Mouse (Mus musculus): ENCODE measurements at regions not wholly inside any gene's neighbourhood (a gene's known extent, or its start where the extent isn't known, plus 50 kb on each side); places are given as distances from the start of the nearest gene placed in this dataset.

DNA sequence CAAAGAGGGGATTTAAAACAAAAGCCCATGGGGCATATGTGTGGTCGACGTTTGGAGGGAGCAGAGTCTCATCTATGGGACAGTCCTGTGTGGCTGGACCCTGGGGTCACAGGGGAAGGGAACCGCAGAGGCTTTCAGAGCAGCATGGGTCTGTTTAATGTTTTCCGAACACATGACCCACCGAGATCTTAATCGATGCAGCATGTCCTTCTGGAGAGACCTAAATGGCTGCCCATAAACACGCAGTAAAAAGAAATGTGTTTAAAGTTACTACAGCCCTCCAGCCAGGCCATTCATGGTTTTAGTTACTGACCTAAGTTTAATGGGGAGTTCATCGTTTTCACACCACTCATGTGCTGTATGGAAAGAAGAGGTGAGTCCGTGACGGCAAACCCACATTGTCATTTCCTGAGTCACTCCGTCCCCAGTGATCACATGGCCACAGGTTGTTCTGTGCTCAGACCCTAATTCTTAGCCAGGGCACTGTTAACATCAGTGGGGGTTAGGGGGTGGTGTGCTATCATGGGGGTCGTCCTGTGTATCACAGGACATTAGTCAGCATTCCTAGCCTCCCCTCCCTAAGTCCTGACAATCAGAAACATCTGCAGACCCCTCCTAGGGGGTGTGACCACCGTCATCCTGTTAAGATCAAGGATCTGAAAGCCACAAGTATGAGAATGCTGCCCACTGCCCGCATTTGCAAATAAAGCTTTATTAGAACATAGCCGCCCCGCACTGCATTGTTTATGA, 120.7 kb upstream of the Dio3 start:
- Histone ChIP-seq H3K27me3 (ENCODE audit: control insufficient read depth, insufficient read depth, low read length) (no peaks in the 10 kb centered on the region), H3K36me3 (ENCODE audit: control insufficient read depth, insufficient read depth, low read length) (no peaks in the 10 kb centered on the region), H3K27ac (ENCODE audit: low read depth, low read length) (no peak overlapping the region), H3K4me3 (ENCODE audit: low read depth, low read length) (no peak overlapping the region), H3K9me3 (ENCODE audit: control insufficient read depth, low read length) (no peaks in the 10 kb centered on the region), H3K9ac (replicated peaks; ENCODE audit: low read depth, low read length) (no peak overlapping the region), H3K4me2 (ENCODE audit: low read depth, low read length) (no peak overlapping the region), H3K4me1 (ENCODE audit: control insufficient read depth, insufficient read depth, low read length) (peaks cover 7% of the 10 kb centered on the region; the same call in 1 of the 2 replicates)
- ATAC-seq (ENCODE audit: low read depth) = no peak
- WGBS = 74% methylated on average over 16 of the region's 16 CpGs

GRCm38 (mm10) chr12:110161306-110161705, 117.6 kb upstream of the Dio3 start:
- Histone ChIP-seq H3K9ac (replicated peaks; ENCODE audit: low read depth, low read length) (no peak overlapping the region), H3K36me3 (ENCODE audit: control insufficient read depth, insufficient read depth, low read length) (no peaks in the 10 kb centered on the region), H3K4me3 (ENCODE audit: low read depth, low read length) (no peak overlapping the region), H3K4me2 (ENCODE audit: low read depth, low read length) (no peak overlapping the region), H3K27ac (ENCODE audit: low read depth, low read length) (no peak overlapping the region), H3K9me3 (ENCODE audit: control insufficient read depth, low read length) (no peaks in the 10 kb centered on the region), H3K27me3 (ENCODE audit: control insufficient read depth, insufficient read depth, low read length) (no peaks in the 10 kb centered on the region), H3K4me1 (ENCODE audit: control insufficient read depth, insufficient read depth, low read length) (peaks cover 6% of the 10 kb centered on the region; the same call in 1 of the 2 replicates)
- 95% methylated on average over 4 of the region's 4 CpGs for WGBS
- ATAC-seq (ENCODE audit: low read depth) = no peak

DNA sequence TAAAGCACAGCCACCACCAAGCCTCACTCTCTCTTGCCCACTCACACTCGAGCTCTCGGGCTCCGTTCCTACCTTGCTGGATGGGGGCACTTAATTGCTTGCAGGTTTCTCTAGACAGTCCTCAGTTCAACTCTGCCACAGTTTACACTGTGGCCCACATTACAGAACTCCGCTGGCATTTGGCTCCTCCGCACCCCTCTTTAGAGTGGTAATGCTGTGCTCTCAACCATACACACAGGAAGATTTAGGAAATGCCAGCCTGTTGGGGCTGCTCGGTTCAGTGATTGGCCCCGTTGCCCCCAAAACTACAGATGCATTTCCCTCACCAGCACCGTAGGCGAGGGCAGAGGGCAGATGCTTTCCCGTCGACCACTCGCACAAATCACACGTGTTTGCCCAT, 113.4 kb upstream of the Dio3 start:
- no peaks in the 10 kb centered on the region for H3K9me3 ChIP-seq (ENCODE audit: control insufficient read depth, low read length)
- H3K4me1 ChIP-seq (ENCODE audit: control insufficient read depth, insufficient read depth, low read length) = no peaks in the 10 kb centered on the region
- no peak overlapping the region for H3K27ac ChIP-seq (ENCODE audit: low read depth, low read length)
- no peak overlapping the region for H3K4me2 ChIP-seq (ENCODE audit: low read depth, low read length)
- H3K9ac ChIP-seq (replicated peaks; ENCODE audit: low read depth, low read length) = no peak overlapping the region
- H3K36me3 ChIP-seq (ENCODE audit: control insufficient read depth, insufficient read depth, low read length) = no peaks in the 10 kb centered on the region
- ATAC-seq (ENCODE audit: low read depth) = no peak
- H3K27me3 ChIP-seq (ENCODE audit: control insufficient read depth, insufficient read depth, low read length) = no peaks in the 10 kb centered on the region
- H3K4me3 ChIP-seq (ENCODE audit: low read depth, low read length) = no peak overlapping the region
- 85% methylated on average over 13 of the region's 13 CpGs for WGBS

- 85% methylated on average over 4 of the region's 4 CpGs for WGBS
- Histone ChIP-seq H3K36me3 (ENCODE audit: control insufficient read depth, insufficient read depth, low read length) (no peaks in the 10 kb centered on the region), H3K9ac (replicated peaks; ENCODE audit: low read depth, low read length) (no peak overlapping the region), H3K4me2 (ENCODE audit: low read depth, low read length) (no peak overlapping the region), H3K4me3 (ENCODE audit: low read depth, low read length) (no peak overlapping the region), H3K9me3 (ENCODE audit: control insufficient read depth, low read length) (no peaks in the 10 kb centered on the region), H3K27me3 (ENCODE audit: control insufficient read depth, insufficient read depth, low read length) (no peaks in the 10 kb centered on the region), H3K4me1 (ENCODE audit: control insufficient read depth, insufficient read depth, low read length) (no peaks in the 10 kb centered on the region), H3K27ac (ENCODE audit: low read depth, low read length) (no peak overlapping the region)
- ATAC-seq (ENCODE audit: low read depth) = no peak
Measured at GRCm38 (mm10) chr12:110168407-110168806, 110.5 kb upstream of the Dio3 start.

DNA sequence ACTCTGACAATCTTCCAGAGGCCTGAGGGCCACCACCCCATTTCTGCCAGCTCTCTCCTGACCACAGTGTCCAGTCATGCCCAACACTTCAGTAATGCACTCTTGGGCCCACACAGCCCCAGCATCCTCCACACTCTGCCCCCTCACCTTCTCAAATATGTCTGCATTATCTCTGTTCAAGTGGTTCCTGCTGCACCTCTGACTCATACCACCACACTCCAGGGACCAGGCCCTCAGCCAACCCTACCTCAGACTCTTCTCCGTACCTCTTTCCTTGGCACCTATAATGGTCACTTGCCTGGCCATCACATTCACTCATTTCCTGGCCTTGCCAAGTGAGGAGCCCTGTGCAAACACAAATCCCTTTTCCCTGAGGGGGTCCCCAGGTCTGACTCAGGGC, 109.6 kb upstream of the Dio3 start:
- H3K4me3 ChIP-seq (ENCODE audit: low read depth, low read length) = no peak overlapping the region
- H3K4me1 ChIP-seq (ENCODE audit: control insufficient read depth, insufficient read depth, low read length) = no peaks in the 10 kb centered on the region
- no peaks in the 10 kb centered on the region for H3K36me3 ChIP-seq (ENCODE audit: control insufficient read depth, insufficient read depth, low read length)
- no peaks in the 10 kb centered on the region for H3K27me3 ChIP-seq (ENCODE audit: control insufficient read depth, insufficient read depth, low read length)
- ATAC-seq (ENCODE audit: low read depth) = no peak
- no peak overlapping the region for H3K4me2 ChIP-seq (ENCODE audit: low read depth, low read length)
- 100% methylated on average over 1 of the region's 1 CpGs for WGBS
- no peak overlapping the region for H3K27ac ChIP-seq (ENCODE audit: low read depth, low read length)
- no peak overlapping the region for H3K9ac ChIP-seq (replicated peaks; ENCODE audit: low read depth, low read length)
- H3K9me3 ChIP-seq (ENCODE audit: control insufficient read depth, low read length) = no peaks in the 10 kb centered on the region

- H3K4me1 ChIP-seq (ENCODE audit: control insufficient read depth, insufficient read depth, low read length) = no peaks in the 10 kb centered on the region
- ATAC-seq (ENCODE audit: low read depth) = no peak
- no peak overlapping the region for H3K4me3 ChIP-seq (ENCODE audit: low read depth, low read length)
- H3K9ac ChIP-seq (replicated peaks; ENCODE audit: low read depth, low read length) = no peak overlapping the region
- no peak overlapping the region for H3K27ac ChIP-seq (ENCODE audit: low read depth, low read length)
- H3K4me2 ChIP-seq (ENCODE audit: low read depth, low read length) = no peak overlapping the region
- 89% methylated on average over 8 of the region's 8 CpGs for WGBS
- no peaks in the 10 kb centered on the region for H3K9me3 ChIP-seq (ENCODE audit: control insufficient read depth, low read length)
- no peaks in the 10 kb centered on the region for H3K36me3 ChIP-seq (ENCODE audit: control insufficient read depth, insufficient read depth, low read length)
- no peaks in the 10 kb centered on the region for H3K27me3 ChIP-seq (ENCODE audit: control insufficient read depth, insufficient read depth, low read length)
Measured at GRCm38 (mm10) chr12:110170496-110170895, 108.4 kb upstream of the Dio3 start.

- H3K27ac ChIP-seq (ENCODE audit: low read depth, low read length) = no peak overlapping the region
- H3K4me2 ChIP-seq (ENCODE audit: low read depth, low read length) = no peak overlapping the region
- WGBS = 78% methylated on average over 2 of the region's 2 CpGs
- no peaks in the 10 kb centered on the region for H3K27me3 ChIP-seq (ENCODE audit: control insufficient read depth, insufficient read depth, low read length)
- ATAC-seq (ENCODE audit: low read depth) = no peak
- no peak overlapping the region for H3K4me3 ChIP-seq (ENCODE audit: low read depth, low read length)
- no peaks in the 10 kb centered on the region for H3K36me3 ChIP-seq (ENCODE audit: control insufficient read depth, insufficient read depth, low read length)
- H3K9ac ChIP-seq (replicated peaks; ENCODE audit: low read depth, low read length) = no peak overlapping the region
- H3K9me3 ChIP-seq (ENCODE audit: control insufficient read depth, low read length) = no peaks in the 10 kb centered on the region
- no peaks in the 10 kb centered on the region for H3K4me1 ChIP-seq (ENCODE audit: control insufficient read depth, insufficient read depth, low read length)
Measured at GRCm38 (mm10) chr12:110177826-110178225, 101.0 kb upstream of the Dio3 start.

GRCm38 (mm10) chr12:110183473-110183872, 95.4 kb upstream of the Dio3 start:
- no peaks in the 10 kb centered on the region for H3K9me3 ChIP-seq (ENCODE audit: control insufficient read depth, low read length)
- no peak overlapping the region for H3K4me2 ChIP-seq (ENCODE audit: low read depth, low read length)
- peaks cover 18% of the 10 kb centered on the region for H3K27me3 ChIP-seq (ENCODE audit: control insufficient read depth, insufficient read depth, low read length)

DNA sequence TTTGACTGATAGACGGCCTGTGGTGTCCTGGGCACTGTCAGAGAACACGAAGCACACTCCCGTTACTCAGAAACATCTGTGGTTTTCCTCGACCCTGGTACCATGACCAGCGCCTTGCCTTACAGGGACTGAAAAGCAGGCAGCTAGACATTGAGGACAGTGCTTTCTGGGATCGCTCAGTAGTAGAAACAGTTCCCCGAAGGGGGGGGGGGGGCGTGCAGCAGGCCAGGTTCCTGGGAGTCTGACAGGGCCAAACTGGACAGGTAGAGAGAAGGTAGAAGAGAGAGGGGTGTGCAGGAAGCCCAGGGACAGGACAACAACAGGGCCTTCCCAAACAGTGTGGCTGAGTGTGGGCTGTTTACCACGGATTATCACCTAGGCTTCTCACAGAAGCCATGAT, 93.5 kb upstream of the Dio3 start:
- WGBS = 58% methylated on average over 9 of the region's 9 CpGs
- H3K9me3 ChIP-seq (ENCODE audit: control insufficient read depth, low read length) = no peaks in the 10 kb centered on the region
- peaks cover 25% of the 10 kb centered on the region for H3K4me1 ChIP-seq (ENCODE audit: control insufficient read depth, insufficient read depth, low read length)
- H3K4me3 ChIP-seq (ENCODE audit: low read depth, low read length) = no peak overlapping the region
- no peaks in the 10 kb centered on the region for H3K36me3 ChIP-seq (ENCODE audit: control insufficient read depth, insufficient read depth, low read length)
- no peak overlapping the region for H3K4me2 ChIP-seq (ENCODE audit: low read depth, low read length)
- H3K27ac ChIP-seq (ENCODE audit: low read depth, low read length) = no peak overlapping the region
- no peak for ATAC-seq (ENCODE audit: low read depth)
- H3K27me3 ChIP-seq (ENCODE audit: control insufficient read depth, insufficient read depth, low read length) = peaks cover 28% of the 10 kb centered on the region
- no peak overlapping the region for H3K9ac ChIP-seq (replicated peaks; ENCODE audit: low read depth, low read length)

More at GRCm38 (mm10) chr12:110183473-110183872, 95.4 kb upstream of the Dio3 start:
- no peak for ATAC-seq (ENCODE audit: low read depth)
- no peak overlapping the region for H3K4me3 ChIP-seq (ENCODE audit: low read depth, low read length)
- no peak overlapping the region for H3K27ac ChIP-seq (ENCODE audit: low read depth, low read length)
- no peaks in the 10 kb centered on the region for H3K36me3 ChIP-seq (ENCODE audit: control insufficient read depth, insufficient read depth, low read length)
- peaks cover 15% of the 10 kb centered on the region for H3K4me1 ChIP-seq (ENCODE audit: control insufficient read depth, insufficient read depth, low read length)
- WGBS = 20% methylated on average over 6 of the region's 6 CpGs
- H3K9ac ChIP-seq (replicated peaks; ENCODE audit: low read depth, low read length) = no peak overlapping the region

All from neural tube, embryonic 14.5 days (tissue).